Mouse (Mus musculus) hindbrain, embryonic 12.5 days (tissue): ENCODE data around the gene Ppp1r11. TPM values are rescaled to one million over a fixed set of nuclear protein-coding genes. Genes with fewer than 3 reads are reported as not detected.

Source experiments
- ATAC-seq: fragments of 200-750 bp; cut with Nextera tagmentation; 2 replicates; pipeline ENCODE4 v1.8.0; 2017; ENCODE audit warnings: moderate TSS enrichment; ENCODE audit not compliant: low FRiP score
- H3K27ac ChIP-seq: fragments of 300-500 bp; sonication (generic); 2 replicates; pipeline ENCODE4 v1.5.1; 2016; ENCODE audit warnings: mild to moderate bottlenecking
- H3K27me3 ChIP-seq: fragments of 300-500 bp; sonication (generic); 2 replicates; pipeline ENCODE4 v1.6.1; 2016; ENCODE audit warnings: mild to moderate bottlenecking
- H3K36me3 ChIP-seq: fragments of 300-500 bp; sonication (generic); 2 replicates; pipeline ENCODE4 v1.6.1; 2016; ENCODE audit warnings: mild to moderate bottlenecking
- H3K4me1 ChIP-seq: fragments of 300-500 bp; sonication (generic); 2 replicates; pipeline ENCODE4 v1.6.1; 2016
- H3K4me2 ChIP-seq: fragments of 300-500 bp; sonication (generic); replicated peaks from 2 replicates; pipeline ENCODE4 v1.6.1; 2016; ENCODE audit warnings: mild to moderate bottlenecking
- H3K4me3 ChIP-seq: fragments of 300-500 bp; sonication (generic); 2 replicates; pipeline ENCODE4 v1.5.1; 2016; ENCODE audit warnings: mild to moderate bottlenecking
- H3K9ac ChIP-seq: fragments of 300-500 bp; sonication (generic); 2 replicates; pipeline ENCODE4 v1.6.1; 2016; ENCODE audit warnings: mild to moderate bottlenecking, moderate library complexity
- H3K9me3 ChIP-seq: fragments of 300-500 bp; sonication (generic); replicated peaks from 2 replicates; pipeline ENCODE4 v1.6.1; 2016; ENCODE audit warnings: mild to moderate bottlenecking
- WGBS: fragments of 180-500 bp; shearing (Covaris S2); methylation state at CpG from one replicate; pipeline ENCODE4 v1.1.7; 2016; 5-methylcytosine and 5-hydroxymethylcytosine counted together
- polyA plus RNA-seq: library from polyadenylated mRNA; unstranded; fragments of >200 nt; fragmentation: Nextera tagmentation; extraction: Ambion mirVana; gene quantifications from 2 replicates; pipeline ENCODE4 v1.2.1, GENCODE M21; 2016

Ppp1r11 gene
- polyA plus RNA-seq, 1 experiment from 2014 or later, result 137 TPM

GRCm38 (mm10) chr17:36930233-36930632 is 21.3 kb downstream of the Ppp1r11 start:
- no peaks in the 10 kb centered on the region for H3K36me3 ChIP-seq
- no peak overlapping the region for H3K27ac ChIP-seq
- H3K9ac ChIP-seq, result no peak overlapping the region
- no peaks in the 10 kb centered on the region for H3K9me3 ChIP-seq
- 78% methylated on average over 6 of the region's 6 CpGs for WGBS
- no peaks in the 10 kb centered on the region for H3K27me3 ChIP-seq
- ATAC-seq, result no peak
- H3K4me3 ChIP-seq, result no peak overlapping the region
- no peak overlapping the region for H3K4me2 ChIP-seq
- H3K4me1 ChIP-seq, result no peaks in the 10 kb centered on the region

DNA sequence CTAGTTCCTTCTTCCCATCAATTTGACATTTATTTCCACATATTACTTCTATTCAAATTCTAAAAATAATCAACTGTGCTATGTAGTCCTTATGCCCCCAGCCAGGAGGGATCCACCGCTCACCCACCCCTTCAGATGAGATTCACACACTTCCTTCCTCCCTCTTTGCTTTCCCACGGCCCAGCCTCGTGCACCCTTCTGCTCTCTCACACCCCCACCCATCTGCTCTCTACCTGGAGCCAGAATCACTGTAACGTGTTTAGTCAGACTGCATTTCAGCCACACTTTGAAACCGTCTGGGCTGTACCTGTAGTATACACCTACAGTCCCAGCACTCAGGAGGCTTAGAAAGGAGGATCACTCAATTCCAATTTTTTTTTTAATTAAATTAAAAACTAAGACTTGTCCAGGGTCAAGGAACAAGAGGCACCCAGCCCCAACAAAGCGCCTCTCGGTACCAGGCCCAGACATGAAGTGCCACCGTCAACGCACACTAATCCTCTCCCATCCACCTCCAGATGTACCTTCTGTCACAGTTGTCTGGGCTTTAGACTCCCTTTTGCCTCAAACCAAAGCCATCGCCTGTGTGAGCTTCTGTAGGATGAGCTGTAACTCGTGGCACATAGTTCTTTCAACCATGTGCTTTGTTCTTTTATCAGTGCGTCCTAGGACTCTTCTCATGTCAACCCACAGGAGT is 22.2 kb downstream of the Ppp1r11 start:
- Histone ChIP-seq H3K9ac (no peak overlapping the region), H3K4me1 (no peaks in the 10 kb centered on the region), H3K27ac (no peak overlapping the region), H3K4me3 (no peak overlapping the region), H3K4me2 (no peak overlapping the region), H3K36me3 (no peaks in the 10 kb centered on the region), H3K27me3 (no peaks in the 10 kb centered on the region), H3K9me3 (no peaks in the 10 kb centered on the region)
- 78% methylated on average over 12 of the region's 12 CpGs for WGBS
- ATAC-seq, result no peak

GRCm38 (mm10) chr17:36927496-36928120 is 23.9 kb downstream of the Ppp1r11 start:
- H3K9me3 ChIP-seq, result no peaks in the 10 kb centered on the region
- no peak overlapping the region for H3K27ac ChIP-seq
- 57% methylated on average over 10 of the region's 10 CpGs for WGBS

GRCm38 (mm10) chr17:36923491-36923890 is 28.1 kb downstream of the Ppp1r11 start:
- H3K27ac ChIP-seq, result no peak overlapping the region
- H3K4me1 ChIP-seq, result no peaks in the 10 kb centered on the region
- no peaks in the 10 kb centered on the region for H3K36me3 ChIP-seq
- ATAC-seq, result no peak
- H3K9ac ChIP-seq, result no peak overlapping the region
- WGBS, result 72% methylated on average over 4 of the region's 4 CpGs
- H3K4me2 ChIP-seq, result no peak overlapping the region
- H3K9me3 ChIP-seq, result no peaks in the 10 kb centered on the region
- H3K27me3 ChIP-seq, result no peaks in the 10 kb centered on the region
- H3K4me3 ChIP-seq, result no peak overlapping the region

More at GRCm38 (mm10) chr17:36927496-36928120, 23.9 kb downstream of the Ppp1r11 start:
- H3K4me1 ChIP-seq, result no peaks in the 10 kb centered on the region
- no peaks in the 10 kb centered on the region for H3K27me3 ChIP-seq
- H3K4me2 ChIP-seq, result no peak overlapping the region
- no peak for ATAC-seq
- no peaks in the 10 kb centered on the region for H3K36me3 ChIP-seq
- no peak overlapping the region for H3K9ac ChIP-seq
- H3K4me3 ChIP-seq, result no peak overlapping the region

DNA sequence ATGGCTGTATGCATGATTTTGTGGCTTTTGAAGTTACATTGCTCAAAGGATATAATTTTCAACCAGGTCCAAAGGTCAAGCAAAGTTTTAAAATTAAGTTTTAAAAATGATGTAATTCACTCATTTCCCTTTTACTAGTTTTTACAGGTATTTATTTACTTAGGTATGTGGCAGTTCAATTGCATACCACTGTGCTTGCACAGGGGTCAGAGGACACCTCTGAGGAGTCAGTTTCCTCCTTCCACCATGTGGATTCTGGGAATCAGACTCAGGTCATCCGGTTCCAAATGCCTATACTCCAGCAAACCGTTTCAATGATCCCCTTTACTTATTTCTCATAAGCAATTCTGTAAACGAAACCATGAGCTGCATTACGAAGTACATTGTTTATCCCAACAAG is 28.8 kb downstream of the Ppp1r11 start:
- Histone ChIP-seq H3K27ac (no peak overlapping the region), H3K9ac (no peak overlapping the region), H3K27me3 (no peaks in the 10 kb centered on the region), H3K4me3 (no peak overlapping the region), H3K4me2 (no peak overlapping the region), H3K4me1 (no peaks in the 10 kb centered on the region), H3K36me3 (no peaks in the 10 kb centered on the region), H3K9me3 (no peaks in the 10 kb centered on the region)
- 89% methylated on average over 4 of the region's 4 CpGs for whole genome bisulfite sequencing
- no peak for ATAC-seq

GRCm38 (mm10) chr17:36920239-36920638 is 31.3 kb downstream of the Ppp1r11 start:
- H3K4me2 ChIP-seq, result no peak overlapping the region
- H3K27me3 ChIP-seq, result no peaks in the 10 kb centered on the region
- no peaks in the 10 kb centered on the region for H3K9me3 ChIP-seq
- H3K9ac ChIP-seq, result no peak overlapping the region
- no peaks in the 10 kb centered on the region for H3K4me1 ChIP-seq
- H3K4me3 ChIP-seq, result no peak overlapping the region
- 56% methylated on average over 15 of the region's 15 CpGs for WGBS
- no peak for ATAC-seq
- H3K27ac ChIP-seq, result no peak overlapping the region
- no peaks in the 10 kb centered on the region for H3K36me3 ChIP-seq

DNA sequence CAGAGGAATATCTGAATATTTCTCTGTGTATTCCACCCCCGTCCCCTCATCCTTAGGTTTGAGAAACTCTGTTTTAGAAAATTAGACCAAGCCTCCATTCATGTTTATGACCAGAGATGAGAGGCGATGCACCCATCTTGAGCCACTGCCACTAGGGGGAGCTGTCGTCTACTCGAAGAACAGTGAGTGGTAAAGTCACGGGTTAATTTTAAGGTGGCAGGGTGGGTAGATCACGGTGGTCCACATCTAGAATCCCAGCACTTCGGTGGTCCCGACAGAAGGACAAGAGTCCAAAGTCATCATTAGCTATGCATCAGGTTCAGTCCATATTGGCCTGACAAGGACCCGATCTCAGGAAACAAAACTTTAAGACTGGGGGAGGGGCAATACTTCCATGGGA is 36.5 kb downstream of the Ppp1r11 start:
- H3K9ac ChIP-seq, result no peak overlapping the region
- H3K27ac ChIP-seq, result no peak overlapping the region
- no peaks in the 10 kb centered on the region for H3K27me3 ChIP-seq
- no peaks in the 10 kb centered on the region for H3K36me3 ChIP-seq
- no peak overlapping the region for H3K4me3 ChIP-seq
- H3K9me3 ChIP-seq, result no peaks in the 10 kb centered on the region
- no peak for ATAC-seq
- H3K4me1 ChIP-seq, result no peaks in the 10 kb centered on the region
- WGBS, result 14% methylated on average over 9 of the region's 9 CpGs
- H3K4me2 ChIP-seq, result no peak overlapping the region

DNA sequence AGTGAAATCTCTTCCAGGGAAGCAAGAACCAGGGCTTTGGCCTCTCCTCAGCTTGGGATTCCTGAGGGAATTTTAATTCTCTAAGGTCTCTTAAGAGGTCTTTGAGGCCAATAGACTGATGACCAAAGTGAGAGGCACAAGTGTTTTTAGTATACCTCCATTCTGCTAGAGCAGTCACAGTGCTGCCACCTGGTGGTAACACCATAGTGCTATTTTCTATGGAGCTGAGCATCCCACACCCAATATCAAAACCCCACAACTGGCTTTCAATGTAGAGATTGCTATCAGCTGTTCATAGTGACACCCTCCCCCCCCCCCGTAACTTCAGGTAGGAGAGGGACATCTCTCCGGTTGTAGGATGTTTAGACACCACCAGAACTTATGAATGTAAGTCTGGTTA is 37.4 kb downstream of the Ppp1r11 start:
- Histone ChIP-seq H3K4me2 (no peak overlapping the region), H3K4me1 (no peaks in the 10 kb centered on the region), H3K9me3 (no peaks in the 10 kb centered on the region), H3K9ac (no peak overlapping the region), H3K4me3 (no peak overlapping the region), H3K27me3 (no peaks in the 10 kb centered on the region), H3K27ac (no peak overlapping the region), H3K36me3 (no peaks in the 10 kb centered on the region)
- ATAC-seq, result no peak
- 24% methylated on average over 2 of the region's 2 CpGs for WGBS

- WGBS, result 77% methylated on average over 2 of the region's 2 CpGs
- Histone ChIP-seq H3K4me1 (no peaks in the 10 kb centered on the region), H3K4me3 (no peak overlapping the region), H3K36me3 (no peaks in the 10 kb centered on the region), H3K27ac (no peak overlapping the region), H3K9me3 (no peaks in the 10 kb centered on the region), H3K27me3 (no peaks in the 10 kb centered on the region), H3K4me2 (no peak overlapping the region), H3K9ac (no peak overlapping the region)
- no peak for ATAC-seq
Observed at GRCm38 (mm10) chr17:36912031-36912430, 39.5 kb downstream of the Ppp1r11 start.

DNA sequence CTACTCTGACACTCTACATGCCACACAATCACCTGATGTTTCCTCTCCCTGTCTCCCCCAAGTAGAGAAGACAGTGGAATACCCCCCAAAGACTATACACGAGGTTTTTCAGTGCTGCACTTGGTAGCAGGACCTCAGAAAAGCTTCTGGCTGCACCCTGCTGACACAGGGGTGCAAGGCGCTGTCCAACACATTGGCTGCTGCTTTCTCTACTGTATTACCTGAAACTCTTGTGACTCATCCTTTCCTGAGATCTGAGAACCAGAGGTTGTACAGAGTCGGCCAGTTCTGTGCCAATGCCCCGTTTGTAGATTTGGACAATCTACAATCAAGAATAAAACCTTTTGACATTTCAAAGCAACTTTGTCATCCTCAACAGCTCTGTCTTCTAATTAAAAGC is 41.7 kb downstream of the Ppp1r11 start:
- 63% methylated on average over 4 of the region's 4 CpGs for WGBS

GRCm38 (mm10) chr17:36908235-36908634 is 43.3 kb downstream of the Ppp1r11 start:
- Histone ChIP-seq H3K36me3 (no peaks in the 10 kb centered on the region), H3K9me3 (no peaks in the 10 kb centered on the region), H3K27me3 (no peaks in the 10 kb centered on the region), H3K4me1 (no peaks in the 10 kb centered on the region), H3K9ac (no peak overlapping the region), H3K4me3 (no peak overlapping the region), H3K4me2 (no peak overlapping the region), H3K27ac (no peak overlapping the region)
- WGBS, result 46% methylated on average over 1 of the region's 1 CpGs
- no peak for ATAC-seq

More for the DNA sequence above, 41.7 kb downstream of the Ppp1r11 start:
- Histone ChIP-seq H3K4me3 (no peak overlapping the region), H3K9ac (no peak overlapping the region), H3K27ac (no peak overlapping the region), H3K36me3 (no peaks in the 10 kb centered on the region), H3K27me3 (no peaks in the 10 kb centered on the region), H3K4me2 (no peak overlapping the region), H3K9me3 (no peaks in the 10 kb centered on the region), H3K4me1 (no peaks in the 10 kb centered on the region)
- ATAC-seq, result no peak

DNA sequence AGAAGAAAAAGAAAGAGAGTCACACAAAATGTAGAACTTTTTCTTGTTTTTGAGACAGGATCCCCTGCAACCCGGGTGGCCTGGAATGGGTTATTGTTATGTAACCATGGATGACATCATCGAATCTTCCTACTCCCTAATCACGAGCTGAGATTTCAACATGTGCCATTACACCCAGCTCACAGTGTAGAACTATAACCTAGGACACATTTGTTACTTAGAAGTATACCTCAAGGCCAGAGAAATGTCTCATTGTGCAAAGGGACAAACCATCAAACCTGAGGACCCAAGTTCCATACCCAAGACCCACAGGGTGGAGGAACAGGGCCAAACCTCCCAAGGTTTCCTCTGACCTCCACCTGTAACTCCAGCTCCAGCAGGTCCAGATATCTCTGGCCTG is 47.9 kb downstream of the Ppp1r11 start:
- WGBS, result 81% methylated on average over 3 of the region's 3 CpGs
- Histone ChIP-seq H3K4me1 (no peaks in the 10 kb centered on the region), H3K36me3 (no peaks in the 10 kb centered on the region), H3K9ac (no peak overlapping the region), H3K27me3 (no peaks in the 10 kb centered on the region), H3K27ac (no peak overlapping the region), H3K9me3 (no peaks in the 10 kb centered on the region), H3K4me2 (no peak overlapping the region), H3K4me3 (no peak overlapping the region)
- ATAC-seq, result no peak

DNA sequence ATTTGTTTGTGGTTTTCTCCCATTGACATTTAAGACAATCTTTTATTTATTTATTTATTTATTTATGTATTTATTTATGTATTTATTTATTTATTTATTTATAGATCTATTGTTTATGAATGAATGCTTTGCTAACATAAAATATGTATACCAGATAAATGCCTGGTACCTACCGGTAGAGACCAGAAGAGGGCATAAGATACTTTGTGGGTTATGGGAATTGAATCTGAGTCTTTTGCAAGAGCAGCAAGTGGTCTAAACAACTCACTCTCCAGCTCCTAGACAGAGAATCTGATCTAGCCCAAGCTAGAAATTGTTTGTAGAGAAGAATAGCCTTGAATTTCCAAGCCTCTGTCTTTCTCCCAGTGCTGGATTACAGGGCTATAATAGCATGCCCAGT is 50.9 kb downstream of the Ppp1r11 start:
- WGBS, result 50% methylated on average over 1 of the region's 1 CpGs
- H3K27ac ChIP-seq, result no peak overlapping the region
- H3K4me1 ChIP-seq, result no peaks in the 10 kb centered on the region
- no peaks in the 10 kb centered on the region for H3K27me3 ChIP-seq
- no peak for ATAC-seq
- H3K4me3 ChIP-seq, result no peak overlapping the region
- H3K36me3 ChIP-seq, result no peaks in the 10 kb centered on the region
- no peaks in the 10 kb centered on the region for H3K9me3 ChIP-seq
- H3K9ac ChIP-seq, result no peak overlapping the region
- H3K4me2 ChIP-seq, result no peak overlapping the region
